Mouse (Mus musculus) NIH3T3 (cell line): ENCODE measurements around the gene Taf8.

ENCODE experiments used
- DNase-seq: peaks from one replicate; pipeline ENCODE4 v3.0.0-alpha.2; 2012; ENCODE audit warnings: low read depth

Gene Taf8

GRCm38 (mm10) chr17:47501946-47502706, at the start of gene Taf8:
Gene Taf8, minus strand, starts transcription at chr17:47502292.
- peak; percentile 97 for DNase-seq

GRCm38 (mm10) chr17:47551049-47551448, 49.0 kb upstream of the Taf8 start:
- DNase-seq, result no peak

- DNase-seq, result no peak
These were observed 43.8 kb upstream of the Taf8 start for GRCm38 (mm10) chr17:47545861-47546331.

- DNase-seq, result no peak
These were observed 43.1 kb upstream of the Taf8 start for GRCm38 (mm10) chr17:47545154-47545553.

DNA sequence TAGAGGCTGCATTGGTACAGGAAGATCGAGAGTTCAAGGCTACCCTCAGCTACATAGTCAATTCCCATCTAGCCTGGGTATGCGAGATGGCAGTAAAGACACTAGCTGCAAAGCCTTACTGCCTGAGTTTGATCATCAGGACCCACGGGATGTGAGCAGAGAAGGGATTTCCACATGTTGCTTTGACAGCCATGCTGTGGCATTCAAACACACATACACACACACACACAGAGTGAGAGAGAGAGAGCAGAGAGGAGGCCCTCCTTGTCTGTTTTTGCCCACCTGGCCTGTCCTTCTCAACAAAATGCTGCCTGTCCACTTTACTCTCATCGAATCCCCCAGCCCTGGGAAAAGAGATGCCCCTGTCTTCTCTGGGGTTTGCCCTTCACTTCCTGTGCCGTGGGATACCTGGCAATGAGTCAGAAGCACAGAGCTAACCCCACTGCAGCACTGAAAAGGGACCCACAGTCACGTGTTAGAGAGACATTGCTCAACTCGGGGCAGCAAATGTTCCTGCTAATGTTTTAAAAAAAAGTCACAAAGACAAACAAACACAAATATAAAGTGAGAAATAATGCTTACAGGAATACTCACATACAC, 41.1 kb upstream of the Taf8 start:
- peak; percentile 30 for DNase-seq

GRCm38 (mm10) chr17:47542061-47542460, 40.0 kb upstream of the Taf8 start:
- no peak for DNase-seq

DNA sequence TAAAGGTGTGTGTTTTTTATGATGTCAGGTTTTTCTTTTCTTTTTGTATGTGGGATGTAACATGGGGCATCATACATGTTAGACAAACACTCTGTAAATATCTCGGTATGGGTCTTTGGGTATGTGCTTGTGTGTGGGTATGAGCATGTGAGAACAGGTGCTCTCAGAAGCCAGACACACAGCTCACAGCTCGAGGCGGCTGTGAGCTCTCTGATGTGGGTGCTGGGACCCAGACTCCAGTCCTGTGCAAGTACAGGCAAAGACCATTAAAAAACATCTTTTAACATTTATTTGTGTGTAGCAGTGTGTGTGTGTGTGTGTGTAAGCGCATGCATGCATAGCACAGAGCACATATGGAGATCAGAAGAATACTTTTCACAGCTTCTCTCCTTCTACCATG, 37.0 kb upstream of the Taf8 start:
- no peak for DNase-seq

DNA sequence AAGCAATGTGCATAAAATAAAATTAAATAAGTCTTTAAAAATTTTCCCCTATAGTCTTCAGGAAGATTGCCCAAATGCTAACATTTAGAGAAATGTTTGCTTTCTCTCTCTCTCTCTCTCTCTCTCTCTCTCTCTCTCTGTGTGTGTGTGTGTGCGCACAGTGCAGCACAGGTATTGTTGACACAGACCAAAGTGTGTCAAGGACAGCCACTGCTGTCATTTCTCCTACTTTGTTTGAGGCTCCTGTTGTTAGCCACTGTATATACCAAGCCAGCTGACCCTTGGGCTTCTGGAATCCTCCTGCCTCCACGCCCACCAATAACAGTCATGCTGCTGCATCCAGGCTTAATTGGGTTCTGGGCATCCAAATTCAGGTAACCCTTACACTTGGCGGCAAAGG, 36.0 kb upstream of the Taf8 start:
- no peak for DNase-seq

GRCm38 (mm10) chr17:47535812-47536236, 33.7 kb upstream of the Taf8 start:
- DNase-seq, result no peak

DNA sequence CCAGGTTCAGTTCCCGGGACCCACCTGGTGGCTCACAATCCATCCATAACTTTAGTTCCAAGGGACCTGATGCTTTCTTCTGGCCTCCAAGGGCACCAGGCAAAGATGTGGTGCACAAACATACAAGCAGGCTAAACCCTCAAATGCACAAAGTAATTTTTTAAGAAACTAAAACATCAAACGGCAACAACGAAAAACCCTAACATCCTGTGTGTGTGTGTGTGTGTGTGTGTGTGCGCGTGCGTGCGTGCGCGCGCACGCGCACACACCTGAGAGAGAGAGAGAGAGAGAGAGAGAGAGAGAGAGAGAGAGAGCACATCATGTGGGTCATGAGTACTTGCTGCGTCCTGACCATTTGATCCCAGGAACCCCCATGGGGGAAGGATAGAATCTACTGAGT, 31.6 kb upstream of the Taf8 start:
- no peak for DNase-seq

DNA sequence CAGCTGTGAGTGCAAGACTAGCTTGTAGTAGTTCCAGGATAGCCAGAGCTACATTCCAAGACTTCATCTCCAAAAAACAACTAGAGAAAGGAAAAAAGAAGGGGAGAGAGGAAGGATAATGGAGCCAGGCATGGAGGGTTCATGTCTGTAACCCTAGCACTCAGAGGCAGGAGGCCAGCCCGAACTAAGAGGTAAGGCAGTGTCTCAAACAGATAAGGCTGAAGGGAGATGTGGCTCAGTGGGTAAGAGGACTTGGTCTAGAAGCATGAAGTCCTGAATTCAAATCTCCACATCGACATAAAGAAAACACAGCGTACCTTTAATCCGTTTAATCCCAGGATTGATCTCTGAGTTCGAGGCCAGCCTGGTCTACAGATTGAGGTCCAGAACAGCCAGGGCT, 30.3 kb upstream of the Taf8 start:
- no peak for DNase-seq

- DNase-seq, result no peak
These were observed 29.3 kb upstream of the Taf8 start for GRCm38 (mm10) chr17:47531387-47531818.

GRCm38 (mm10) chr17:47529595-47529994, 27.5 kb upstream of the Taf8 start:
- no peak for DNase-seq

GRCm38 (mm10) chr17:47528919-47529318, 26.8 kb upstream of the Taf8 start:
- DNase-seq, result no peak

GRCm38 (mm10) chr17:47527581-47528300, 25.6 kb upstream of the Taf8 start:
- DNase-seq, result peak; percentile 57

DNA sequence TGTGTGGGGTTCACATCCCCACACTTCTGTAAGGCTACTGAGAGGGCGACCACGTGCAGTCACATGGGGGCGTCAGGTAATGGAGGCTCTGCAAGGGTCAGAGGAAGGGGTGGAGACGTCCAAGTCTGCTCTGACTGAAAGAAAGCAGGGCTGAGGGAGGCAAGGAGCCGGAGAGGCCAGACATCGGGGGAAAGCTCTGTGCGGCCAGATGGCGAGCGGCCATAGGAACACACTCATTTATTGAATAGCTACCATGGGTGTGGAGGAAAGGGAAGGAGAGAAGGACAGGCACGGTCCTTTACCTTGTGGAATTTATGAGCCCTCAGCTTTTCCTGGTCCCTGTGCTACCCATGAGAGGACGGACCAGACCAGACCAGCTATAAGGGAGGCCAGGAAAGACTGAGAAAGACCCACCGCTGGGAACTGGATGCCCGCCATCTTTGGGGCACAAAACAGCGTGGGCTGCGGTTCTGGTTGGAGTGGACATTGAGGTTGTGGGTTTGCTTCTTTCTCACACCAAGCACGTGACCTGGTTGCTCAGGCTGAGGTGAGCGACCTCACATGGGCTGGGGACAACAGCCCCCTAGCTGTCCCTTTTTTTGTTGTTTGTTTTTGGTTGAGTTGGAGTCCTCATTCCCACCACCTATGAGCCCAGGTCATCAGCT, 24.9 kb upstream of the Taf8 start:
- no peak for DNase-seq

DNA sequence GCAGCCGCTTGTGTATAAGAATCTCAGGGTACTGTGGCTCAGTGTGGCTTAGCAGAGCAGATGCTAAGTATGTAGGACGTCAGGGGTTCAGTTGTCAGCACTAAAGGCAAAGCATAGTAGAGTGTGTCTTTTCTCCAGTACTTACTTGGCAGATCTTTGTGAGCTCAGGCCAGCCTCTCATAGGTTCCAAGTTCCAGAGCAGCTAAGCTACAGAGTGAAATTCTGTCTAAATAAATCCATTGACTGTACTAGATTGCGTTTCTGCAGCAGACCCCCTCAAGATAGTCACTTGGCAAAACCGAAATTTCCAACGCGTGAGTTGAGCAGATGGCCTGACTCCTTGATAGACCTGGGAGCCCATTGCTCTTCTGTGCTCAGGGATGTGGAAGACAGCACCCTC, 22.9 kb upstream of the Taf8 start:
- no peak for DNase-seq

DNA sequence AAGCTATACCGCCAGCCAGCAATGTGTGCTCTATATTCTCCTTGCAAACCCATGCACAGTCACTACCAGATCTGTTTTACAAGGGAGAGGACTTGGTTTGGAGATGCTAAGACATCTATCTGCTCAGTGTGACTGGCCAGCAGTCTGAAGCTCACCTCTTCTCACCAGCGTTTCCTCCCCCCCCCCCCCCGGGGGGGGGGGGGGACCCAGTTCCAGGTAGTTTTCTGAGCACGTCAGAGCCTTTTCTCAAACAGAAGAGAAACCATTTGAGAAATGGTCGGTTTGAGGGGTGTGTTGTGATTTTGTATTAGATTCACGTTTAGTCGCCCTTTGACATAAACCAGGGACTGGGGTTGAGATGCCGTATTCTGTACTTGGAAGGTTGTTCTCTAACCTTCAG, 22.0 kb upstream of the Taf8 start:
- no peak for DNase-seq

- no peak for DNase-seq
These were observed 21.2 kb upstream of the Taf8 start for GRCm38 (mm10) chr17:47523211-47523682.

GRCm38 (mm10) chr17:47522536-47522935, 20.4 kb upstream of the Taf8 start:
- no peak for DNase-seq

- DNase-seq, result peak; percentile 38
These were observed 19.6 kb upstream of the Taf8 start for GRCm38 (mm10) chr17:47521551-47522258.

DNA sequence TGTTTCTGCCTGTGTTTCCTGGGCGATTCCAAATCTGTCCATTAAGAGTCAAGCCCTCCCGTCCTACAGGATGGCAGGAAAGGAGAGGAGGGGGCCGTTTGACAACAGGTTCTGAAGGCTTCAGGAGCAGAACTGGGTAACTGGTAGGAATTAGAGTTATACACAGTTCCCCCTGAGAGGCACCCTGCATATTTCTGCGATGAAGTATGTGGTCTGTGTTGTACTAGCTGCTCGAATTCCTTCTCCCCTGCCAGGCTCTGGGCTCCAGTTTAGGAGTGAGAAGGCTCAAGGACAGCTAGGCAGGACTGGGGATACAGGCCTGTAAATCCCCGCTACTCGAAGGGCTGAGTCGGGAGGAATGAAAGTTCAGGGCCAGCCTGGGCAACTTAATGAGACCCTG, 16.1 kb upstream of the Taf8 start:
- peak; percentile 86 for DNase-seq
